Mouse (Mus musculus) thymus, adult 2 months (tissue): ENCODE measurements around the gene Atp11b. TPM values are rescaled to one million over a fixed set of nuclear protein-coding genes. Genes with fewer than 3 reads are reported as not detected.

ENCODE experiments used
- DNase-seq: peaks from one replicate; pipeline ENCODE4 v3.0.0; 2021
- H3K27ac ChIP-seq: fragments of 200-500 bp; 2 replicates; pipeline ENCODE4 v1.5.1; 2012; ENCODE audit warnings: low read length, control low read depth; ENCODE audit not compliant: control insufficient read depth, insufficient read depth
- H3K27me3 ChIP-seq: fragments of 200-500 bp; 2 replicates; pipeline ENCODE4 v1.6.1; 2012; ENCODE audit warnings: mild to moderate bottlenecking, low read length, moderate library complexity, mixed read lengths; ENCODE audit not compliant: control insufficient read depth, insufficient read depth
- H3K36me3 ChIP-seq: fragments of 200-500 bp; 2 replicates; pipeline ENCODE4 v1.6.1; 2012; ENCODE audit warnings: mild to moderate bottlenecking, low read length, moderate library complexity; ENCODE audit not compliant: control insufficient read depth, insufficient read depth
- H3K4me1 ChIP-seq: fragments of 200-500 bp; replicated peaks from 2 replicates; pipeline ENCODE4 v1.6.1; 2012; ENCODE audit warnings: low read length; ENCODE audit not compliant: control insufficient read depth, insufficient read depth
- H3K4me3 ChIP-seq: fragments of 200-500 bp; 2 replicates; pipeline ENCODE4 v1.5.1; 2012; ENCODE audit warnings: mild to moderate bottlenecking, low read length, control low read depth, moderate library complexity; ENCODE audit not compliant: control insufficient read depth, insufficient read depth
- CTCF ChIP-seq: fragments of 200-500 bp; IDR thresholded peaks from 2 replicates; pipeline ENCODE4 v1.5.1; 2012; ENCODE audit warnings: mild to moderate bottlenecking, control low read depth, low read length, moderate library complexity, borderline replicate concordance; ENCODE audit not compliant: control insufficient read depth, poor library complexity, insufficient read depth; ENCODE audit errors: extremely low read depth
- POLR2A ChIP-seq: fragments of 200-500 bp; IDR thresholded peaks from 2 replicates; pipeline ENCODE4 v1.6.1; 2012; ENCODE audit warnings: mild to moderate bottlenecking, low read length, control low read depth, moderate library complexity; ENCODE audit not compliant: control insufficient read depth, poor library complexity, insufficient read depth; ENCODE audit errors: extremely low read depth
- WGBS: fragments of 180-500 bp; shearing (Covaris S2); methylation state at CpG from one replicate; pipeline ENCODE4 v1.1.7; 2018; 5-methylcytosine and 5-hydroxymethylcytosine counted together
- polyA plus RNA-seq: library from polyadenylated mRNA; depleted of rRNA; stranded (reverse); fragments of >200 nt; gene quantifications from 2 replicates; pipeline ENCODE4 v1.2.3, GENCODE M21; 2012

The Atp11b gene
- polyA plus RNA-seq, 1 experiment = 37.5 TPM

- H3K4me1 ChIP-seq = peaks cover 11% of the 10 kb centered on the region
- DNase-seq = no peak
- H3K36me3 ChIP-seq = no peaks in the 10 kb centered on the region
- TF ChIP-seq POLR2A (no peak), CTCF (no peak)
- WGBS = 100% methylated on average over 4 of the region's 4 CpGs
- no peak overlapping the region for H3K4me3 ChIP-seq
- H3K27me3 ChIP-seq = no peaks in the 10 kb centered on the region
- H3K27ac ChIP-seq = no peak overlapping the region
Measured at GRCm38 (mm10) chr3:35734509-35734908, 19.4 kb upstream of the Atp11b start.

DNA sequence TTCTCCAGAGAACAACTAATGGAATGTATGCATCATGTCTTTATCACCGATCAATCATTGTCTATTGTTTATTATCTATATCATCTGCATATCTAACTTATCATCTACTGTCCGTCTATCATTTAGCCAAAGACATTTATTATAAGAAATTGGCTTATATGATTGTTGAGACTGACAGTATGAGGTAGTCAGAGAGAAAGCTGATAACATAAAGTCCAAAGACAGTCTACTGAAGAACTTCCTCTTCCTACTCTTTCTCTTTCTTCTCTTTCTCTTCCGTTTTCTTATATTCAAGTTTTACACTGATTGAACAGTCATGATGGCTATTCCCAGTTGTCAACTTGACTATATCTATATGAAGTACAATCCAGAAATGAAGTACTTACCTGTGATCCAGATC, 15.8 kb upstream of the Atp11b start:
- WGBS = 80% methylated on average over 3 of the region's 3 CpGs

GRCm38 (mm10) chr3:35745010-35745409, 8.9 kb upstream of the Atp11b start:
- WGBS = 88% methylated on average over 4 of the region's 4 CpGs
- TF ChIP-seq CTCF = no peak
- no peak for TF ChIP-seq POLR2A
- Histone ChIP-seq H3K27ac (no peak overlapping the region), H3K36me3 (no peaks in the 10 kb centered on the region), H3K4me3 (no peak overlapping the region), H3K27me3 (no peaks in the 10 kb centered on the region), H3K4me1 (no peaks in the 10 kb centered on the region)
- DNase-seq = no peak

More for the DNA sequence above, 15.8 kb upstream of the Atp11b start:
- no peak for DNase-seq
- Histone ChIP-seq H3K4me3 (no peak overlapping the region), H3K27me3 (no peaks in the 10 kb centered on the region), H3K4me1 (peaks cover under 1% of the 10 kb centered on the region; the same call in 1 of the 2 replicates), H3K36me3 (no peaks in the 10 kb centered on the region), H3K27ac (no peak overlapping the region)
- TF ChIP-seq CTCF (no peak), POLR2A (no peak)

DNA sequence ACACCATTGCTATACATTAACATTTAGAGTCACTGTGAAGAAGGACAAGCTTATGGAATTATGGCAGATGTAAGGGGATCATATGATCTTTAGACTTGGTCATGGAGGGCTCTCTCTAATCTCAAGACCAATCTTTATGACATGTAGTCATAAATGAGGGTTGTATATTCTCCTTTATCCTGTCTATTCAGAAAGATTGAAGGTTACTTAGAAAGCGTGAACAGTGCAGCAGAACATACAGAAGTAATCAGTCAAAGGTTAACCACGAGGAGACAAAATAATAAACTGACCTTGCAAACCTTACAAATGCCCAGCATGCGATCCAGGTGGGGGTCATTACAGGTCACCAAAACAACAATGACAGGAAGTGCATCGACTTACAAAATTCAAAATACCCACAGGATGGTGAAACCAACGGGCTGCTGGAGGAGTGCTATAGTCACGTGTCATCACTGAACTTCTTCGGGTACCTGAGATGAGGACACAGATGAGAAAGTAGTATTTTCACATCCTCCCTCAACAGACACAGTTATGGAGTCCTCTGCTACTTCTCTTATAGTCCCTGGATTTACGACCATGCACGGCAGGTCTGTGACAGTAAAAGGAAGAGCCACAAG, 7.0 kb upstream of the Atp11b start:
- no peak for TF ChIP-seq POLR2A
- TF ChIP-seq CTCF = no peak
- no peak overlapping the region for H3K27ac ChIP-seq
- no peaks in the 10 kb centered on the region for H3K4me1 ChIP-seq
- DNase-seq = no peak
- WGBS = 34% methylated on average over 9 of the region's 9 CpGs
- H3K4me3 ChIP-seq = no peak overlapping the region
- no peaks in the 10 kb centered on the region for H3K27me3 ChIP-seq
- no peaks in the 10 kb centered on the region for H3K36me3 ChIP-seq

- H3K4me1 ChIP-seq = no peaks in the 10 kb centered on the region
- no peak for TF ChIP-seq CTCF
- TF ChIP-seq POLR2A = no peak
- H3K27me3 ChIP-seq = no peaks in the 10 kb centered on the region
- H3K27ac ChIP-seq = no peak overlapping the region
- 88% methylated on average over 5 of the region's 5 CpGs for WGBS
- no peak for DNase-seq
- H3K36me3 ChIP-seq = no peaks in the 10 kb centered on the region
- no peak overlapping the region for H3K4me3 ChIP-seq
Measured at GRCm38 (mm10) chr3:35750286-35750685, 3.6 kb upstream of the Atp11b start.

DNA sequence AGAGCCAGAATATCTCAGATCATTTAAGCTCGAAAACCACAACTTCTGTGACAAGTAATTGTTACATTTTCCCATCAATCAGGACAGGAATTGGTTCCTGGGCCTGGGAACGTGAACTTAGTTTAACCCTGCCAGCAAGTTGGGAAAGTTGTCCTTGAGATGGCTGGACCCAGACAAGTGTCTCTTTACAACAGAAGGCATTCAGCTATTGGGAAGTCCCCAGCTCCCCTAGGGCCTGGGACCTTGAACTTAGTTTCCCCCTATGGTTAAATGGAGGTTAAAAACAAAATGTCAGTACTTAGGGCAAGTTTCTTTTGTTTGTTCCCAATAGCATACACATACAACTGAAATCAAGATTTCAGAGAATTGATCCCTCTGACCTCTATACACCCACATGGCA, 2.2 kb upstream of the Atp11b start:
- no peak overlapping the region for H3K27ac ChIP-seq
- H3K4me1 ChIP-seq = no peaks in the 10 kb centered on the region
- TF ChIP-seq CTCF = no peak
- no peak for DNase-seq
- H3K27me3 ChIP-seq = no peaks in the 10 kb centered on the region
- H3K4me3 ChIP-seq = no peak overlapping the region
- WGBS = 94% methylated on average over 2 of the region's 2 CpGs
- H3K36me3 ChIP-seq = no peaks in the 10 kb centered on the region

DNA sequence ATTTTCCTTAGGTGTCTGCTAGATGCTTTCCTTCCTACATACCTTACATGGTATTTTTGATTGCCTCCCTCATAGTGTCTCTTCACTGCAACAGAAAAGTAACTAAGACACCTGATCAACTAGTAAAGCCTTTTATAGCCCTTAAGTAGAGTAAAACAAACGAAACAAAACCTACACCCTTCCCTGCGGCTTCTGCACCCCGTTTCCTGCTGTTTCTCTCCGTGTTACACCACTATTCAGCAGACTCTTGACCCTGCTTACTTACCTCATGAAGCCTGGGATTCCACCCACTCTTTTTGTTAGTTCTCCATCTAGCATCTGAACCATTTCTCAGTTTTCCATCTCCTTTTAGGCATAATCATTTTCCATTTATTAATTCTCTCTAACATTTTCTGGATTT, 8.8 kb downstream of the Atp11b start:
- no peak overlapping the region for H3K4me3 ChIP-seq
- no peaks in the 10 kb centered on the region for H3K36me3 ChIP-seq
- TF ChIP-seq CTCF = no peak
- TF ChIP-seq POLR2A = no peak
- H3K27ac ChIP-seq = no peak overlapping the region; the same call in 1 of the 2 replicates
- WGBS = 18% methylated on average over 4 of the region's 4 CpGs
- DNase-seq = peak; percentile 18
- H3K27me3 ChIP-seq = no peaks in the 10 kb centered on the region
- no peaks in the 10 kb centered on the region for H3K4me1 ChIP-seq
